Comparison of ENCODE assay signal across 9 mouse cellular contexts in genomic region chr7:17066412-17066811, GRCm38 (mm10). TPM values are rescaled to one million over a fixed set of nuclear protein-coding genes. Genes with fewer than 3 reads are reported as not detected.
A peak's percentile ranks its signal among the peaks of the same experiment; 100 is the strongest.
DNase-seq lines count a peak whose midpoint lies in the region; ATAC-seq and TF ChIP-seq lines count a peak whose summit lies in the region.
"Had no signal": no experiment of that assay in that cellular context is flagged by ENCODE, and none has a peak within 500 bp of the region (broad histone marks: within the 10 kb centered on the region; RNA-seq: fewer than 3 reads in every experiment).

No protein-coding gene starts in this region.

- H3K36me3 ChIP-seq in forebrain, embryonic 13.5 days (ENCODE audit: poor library complexity, severe bottlenecking), result no peaks in the 10 kb centered on the region
- H3K36me3 ChIP-seq in forebrain, embryonic 16.5 days (ENCODE audit: control insufficient read depth, insufficient read depth), result no peaks in the 10 kb centered on the region
- H3K36me3 ChIP-seq in splenic B cell, adult 2 months (ENCODE audit: control insufficient read depth, insufficient read depth, low read length, poor library complexity, severe bottlenecking), result no peaks in the 10 kb centered on the region

- no peak for TF ChIP-seq POLR2A in cortical plate, adult 2 months (IDR thresholded peaks at IDR 0.05; ENCODE audit: extremely low read depth, insufficient read depth, low read length)

- no peak overlapping the region for H3K27ac ChIP-seq in forebrain, embryonic 13.5 days
- no peak overlapping the region for H3K27ac ChIP-seq in forebrain, embryonic 16.5 days (ENCODE audit: low read length)
- H3K27ac ChIP-seq in cortical plate, adult 2 months (ENCODE audit: insufficient read depth, low read length), result no peak overlapping the region

- no peaks in the 10 kb centered on the region for H3K9me3 ChIP-seq in forebrain, embryonic 13.5 days (replicated peaks)
- H3K9me3 ChIP-seq in forebrain, embryonic 16.5 days (ENCODE audit: control insufficient read depth, low read length), result no peaks in the 10 kb centered on the region
- H3K9me3 ChIP-seq: megakaryocyte, embryonic 14.5 days had no signal

- ATAC-seq in forebrain, embryonic 13.5 days, result peak; percentile 8; the same call in 1 of the 2 replicates
- no peak for ATAC-seq in forebrain, embryonic 16.5 days

- 7% methylated on average over 2 of the region's 2 CpGs for WGBS in forebrain, embryonic 13.5 days
- 8% methylated on average over 2 of the region's 2 CpGs for WGBS in forebrain, embryonic 16.5 days

- peaks cover 13% of the 10 kb centered on the region for H3K4me1 ChIP-seq in forebrain, embryonic 13.5 days
- H3K4me1 ChIP-seq in forebrain, embryonic 16.5 days (replicated peaks; ENCODE audit: control insufficient read depth, insufficient read depth, low read length), result peaks cover 10% of the 10 kb centered on the region
- H3K4me1 ChIP-seq in cortical plate, adult 2 months (ENCODE audit: control insufficient read depth, insufficient read depth, low read length), result peaks cover 3% of the 10 kb centered on the region; the same call in 1 of the 2 replicates

- H3K27me3 ChIP-seq in forebrain, embryonic 13.5 days, result peaks cover 14% of the 10 kb centered on the region; the same call in 1 of the 2 replicates
- H3K27me3 ChIP-seq in forebrain, embryonic 16.5 days (replicated peaks; ENCODE audit: control insufficient read depth, insufficient read depth, low read length), result no peaks in the 10 kb centered on the region
- no peaks in the 10 kb centered on the region for H3K27me3 ChIP-seq in splenic B cell, adult 2 months (ENCODE audit: control insufficient read depth, insufficient read depth, low read length, poor library complexity, severe bottlenecking)

- H3K4me3 ChIP-seq in forebrain, embryonic 13.5 days, result no peak overlapping the region
- no peak overlapping the region for H3K4me3 ChIP-seq in forebrain, embryonic 16.5 days (replicated peaks; ENCODE audit: low read length)
- no peak overlapping the region for H3K4me3 ChIP-seq in cortical plate, adult 2 months (ENCODE audit: insufficient read depth, low read length)
- H3K4me3 ChIP-seq: megakaryocyte, embryonic 14.5 days had no signal

- H3K4me2 ChIP-seq in forebrain, embryonic 13.5 days, result no peak overlapping the region
- no peak overlapping the region for H3K4me2 ChIP-seq in forebrain, embryonic 16.5 days (ENCODE audit: low read length)

- DNase-seq in T-cell, adult 2 months (ENCODE audit: low spot score), result peak; percentile 48
- DNase-seq in heart, adult 8-10 months (ENCODE audit: low spot score), result peak; percentile 88
- DNase-seq in layer of hippocampus, postnatal 14 days (ENCODE audit: low spot score in 2 of 2), result peak; percentile 77 to 88
- DNase-seq in lung, postnatal 4 days, result peak; percentile 76 to 87
- peak; percentile 82 for DNase-seq in splenic B cell, adult 2 months (ENCODE audit: low read depth, low spot score)

- H3K9ac ChIP-seq in forebrain, embryonic 13.5 days, result no peak overlapping the region
- no peak overlapping the region for H3K9ac ChIP-seq in forebrain, embryonic 16.5 days (replicated peaks; ENCODE audit: low read depth, low read length)

- peak; percentile 93 for TF ChIP-seq CTCF in cortical plate, adult 2 months (IDR thresholded peaks at IDR 0.05; ENCODE audit: extremely low read depth, insufficient read depth, low read length)

RNA-seq across cellular contexts. Expression of gene Hif3a, which starts 4.2 kb away (rescaled TPM):
- 4.7 and 5.8 TPM in 2 replicates for polyA plus RNA-seq in forebrain, embryonic 13.5 days (2015; fragmentation: Nextera tagmentation; extraction: Ambion mirVana)
- 4.4 TPM in 2 replicates for polyA plus RNA-seq in forebrain, embryonic 16.5 days (2015; fragmentation: Nextera tagmentation; extraction: Ambion mirVana)
- polyA plus RNA-seq in cortical plate, adult 2 months (2012; rRNA removed), result 3.3 and 4.0 TPM in 2 replicates
- total RNA-seq in heart, adult 8-10 months (2022), result 1 to 10 TPM in 2 of 4 experiments, under 1 TPM in 2; 0.80 to 3.1 (median 1.6) TPM
- total RNA-seq in layer of hippocampus, postnatal 14 days (2021), result 10 to 100 TPM; 13.7 to 18.7 TPM

RNA-seq across cellular contexts. Expression of gene Psg16, which starts 7.4 kb away (rescaled TPM):
- 0.53 and 1.3 TPM in 2 replicates for polyA plus RNA-seq in forebrain, embryonic 13.5 days (2015; fragmentation: Nextera tagmentation; extraction: Ambion mirVana)
- 2.2 and 3.4 TPM in 2 replicates for polyA plus RNA-seq in forebrain, embryonic 16.5 days (2015; fragmentation: Nextera tagmentation; extraction: Ambion mirVana)
- 2.9 and 3.0 TPM in 2 replicates for polyA plus RNA-seq in cortical plate, adult 2 months (2012; rRNA removed)
- under 1 TPM in 3 of 4 experiments, not detected in 1; 0.09 to 0.22 (median 0.14) TPM for total RNA-seq in heart, adult 8-10 months (2022)
- total RNA-seq in layer of hippocampus, postnatal 14 days (2021), result 1 to 10 TPM; 3.4 TPM

RNA-seq across cellular contexts. Expression of gene Ppp5c, which starts 38.7 kb away (rescaled TPM):
- 103 and 113 TPM in 2 replicates for polyA plus RNA-seq in forebrain, embryonic 13.5 days (2015; fragmentation: Nextera tagmentation; extraction: Ambion mirVana)
- polyA plus RNA-seq in forebrain, embryonic 16.5 days (2015; fragmentation: Nextera tagmentation; extraction: Ambion mirVana), result 115 and 121 TPM in 2 replicates
- polyA plus RNA-seq in cortical plate, adult 2 months (2012; rRNA removed), result 263 and 268 TPM in 2 replicates
- total RNA-seq in heart, adult 8-10 months (2022), result 100 to 1,000 TPM in 2 of 4 experiments, 10 to 100 TPM in 2; 95.4 to 106 (median 99.0) TPM
- total RNA-seq in layer of hippocampus, postnatal 14 days (2021), result 100 to 1,000 TPM; 149 to 163 TPM
